Mouse (Mus musculus) thymus, adult 2 months (tissue): Measurements from ENCODE around the gene Fam89a.

ENCODE experiments used
- CTCF ChIP-seq: fragments of 200-500 bp; IDR thresholded peaks from 2 replicates; pipeline ENCODE4 v1.5.1; 2012; ENCODE audit warnings: mild to moderate bottlenecking, control low read depth, low read length, moderate library complexity, borderline replicate concordance; ENCODE audit not compliant: control insufficient read depth, poor library complexity, insufficient read depth; ENCODE audit errors: extremely low read depth
- POLR2A ChIP-seq: fragments of 200-500 bp; IDR thresholded peaks from 2 replicates; pipeline ENCODE4 v1.6.1; 2012; ENCODE audit warnings: mild to moderate bottlenecking, low read length, control low read depth, moderate library complexity; ENCODE audit not compliant: control insufficient read depth, poor library complexity, insufficient read depth; ENCODE audit errors: extremely low read depth

- TF ChIP-seq POLR2A: no peak
- TF ChIP-seq CTCF: no peak
Measured at GRCm38 (mm10) chr8:124755481-124755880, 3.8 kb upstream of the Fam89a start.
